Mouse (Mus musculus): ENCODE results near the gene Olfr913.

- no peak for TF ChIP-seq POLR2AphosphoS2 (IDR thresholded peaks at IDR 0.05; ENCODE audit: insufficient read length, low read depth)
- TF ChIP-seq USF1 (IDR thresholded peaks at IDR 0.05; ENCODE audit: low read depth): no peak
- TF ChIP-seq REST (IDR thresholded peaks at IDR 0.05; ENCODE audit: insufficient read depth, insufficient read length): no peak
These were observed 39.8 kb downstream of the Olfr913 start for GRCm38 (mm10) chr9:38632406-38632805.
